Comparison of ENCODE assay signal across 8 mouse cellular contexts in genomic region chr11:20691000-20691399, GRCm38 (mm10). TPM values are rescaled to one million over a fixed set of nuclear protein-coding genes. Genes with fewer than 3 reads are reported as not detected.
DNase-seq lines count a peak whose midpoint lies in the region; ATAC-seq and TF ChIP-seq lines count a peak whose summit lies in the region.

No protein-coding gene starts in this region.

- H3K4me3 ChIP-seq in kidney, adult 2 months (ENCODE audit: insufficient read depth, low read depth, low read length): no peak overlapping the region
- no peak overlapping the region for H3K4me3 ChIP-seq in limb, embryonic 10.5 days
- no peak overlapping the region for H3K4me3 ChIP-seq in midbrain, embryonic 15.5 days

- DNase-seq in urinary bladder, adult 18-20 months (ENCODE audit: low spot score in 2 of 2): peak; percentile 18 to 38
- DNase-seq in urinary bladder, postnatal 10 days (ENCODE audit: low spot score): no peak
- peak; percentile 89 for DNase-seq in embryo, embryonic 11 days
- DNase-seq in kidney, adult 2 months: peak; percentile 71
- peak; percentile 83 for DNase-seq in limb, embryonic 10.5 days (ENCODE audit: low spot score)
- DNase-seq in spleen, adult 18-20 months: peak; percentile 22 to 51

- ATAC-seq in granulocyte monocyte progenitor cell, adult 5-6 weeks (replicated peaks; ENCODE audit: poor library complexity, severe bottlenecking): peak; percentile 83
- peak; percentile 82 for ATAC-seq in midbrain, embryonic 15.5 days (replicated peaks)

- no peaks in the 10 kb centered on the region; the same call in 1 of the 2 replicates for H3K36me3 ChIP-seq in kidney, adult 2 months (ENCODE audit: control insufficient read depth, insufficient read depth, low read length)
- H3K36me3 ChIP-seq in limb, embryonic 10.5 days: peaks cover 5% of the 10 kb centered on the region; the same call in 1 of the 2 replicates
- H3K36me3 ChIP-seq in midbrain, embryonic 15.5 days (replicated peaks): no peaks in the 10 kb centered on the region

- no peaks in the 10 kb centered on the region for H3K27me3 ChIP-seq in kidney, adult 2 months (replicated peaks; ENCODE audit: control insufficient read depth, insufficient read depth, low read length)
- H3K27me3 ChIP-seq in limb, embryonic 10.5 days (ENCODE audit: low read depth, poor library complexity, severe bottlenecking): no peaks in the 10 kb centered on the region
- no peaks in the 10 kb centered on the region for H3K27me3 ChIP-seq in midbrain, embryonic 15.5 days (replicated peaks)

- WGBS in kidney, adult 2 months: 10% methylated on average over 4 of the region's 4 CpGs
- 8% methylated on average over 4 of the region's 4 CpGs for WGBS in limb, embryonic 10.5 days
- WGBS in midbrain, embryonic 15.5 days: 2% methylated on average over 4 of the region's 4 CpGs

- H3K9ac ChIP-seq in midbrain, embryonic 15.5 days: no peak overlapping the region

- H3K4me1 ChIP-seq in kidney, adult 2 months (ENCODE audit: control insufficient read depth, insufficient read depth, low read length): no peaks in the 10 kb centered on the region
- no peaks in the 10 kb centered on the region for H3K4me1 ChIP-seq in limb, embryonic 10.5 days
- no peaks in the 10 kb centered on the region for H3K4me1 ChIP-seq in midbrain, embryonic 15.5 days

- TF ChIP-seq POLR2A in kidney, adult 2 months (IDR thresholded peaks at IDR 0.05; ENCODE audit: low read depth, low read length): no peak

- no peak overlapping the region for H3K4me2 ChIP-seq in midbrain, embryonic 15.5 days

- peak; percentile 93 for TF ChIP-seq CTCF in kidney, adult 2 months (conservative IDR thresholded peaks at IDR 0.05; ENCODE audit: insufficient read depth, insufficient read length, low read depth, low read length)

- H3K27ac ChIP-seq in kidney, adult 2 months (ENCODE audit: insufficient read depth, low read depth, low read length): no peak overlapping the region
- H3K27ac ChIP-seq in limb, embryonic 10.5 days: no peak overlapping the region
- H3K27ac ChIP-seq in midbrain, embryonic 15.5 days: no peak overlapping the region

- no peaks in the 10 kb centered on the region for H3K9me3 ChIP-seq in limb, embryonic 10.5 days (replicated peaks)
- no peaks in the 10 kb centered on the region for H3K9me3 ChIP-seq in midbrain, embryonic 15.5 days

RNA-seq across cellular contexts. Expression of gene Aftph, which starts 50.4 kb away (rescaled TPM):
- total RNA-seq in granulocyte monocyte progenitor cell, adult 5-6 weeks (2014; fragmentation: Nextera tagmentation): 47.8 and 58.4 TPM in 2 replicates
- 44.6 and 50.5 TPM in 2 replicates for total RNA-seq in granulocyte monocyte progenitor cell, adult 5-6 weeks (2017)
- 72.8 and 78.8 TPM in 2 replicates for polyA plus RNA-seq in kidney, adult 2 months (2012; rRNA removed)
- polyA plus RNA-seq in limb, embryonic 10.5 days (2016; fragmentation: Nextera tagmentation; extraction: Ambion mirVana): 14.9 and 15.8 TPM in 2 replicates
- polyA plus RNA-seq in midbrain, embryonic 15.5 days (2015; fragmentation: Nextera tagmentation; extraction: Ambion mirVana): 35.0 and 35.9 TPM in 2 replicates
